Mouse (Mus musculus) intestine, postnatal 0 days (tissue): ENCODE results near the gene Cyp2g1. TPM values are rescaled to one million over a fixed set of nuclear protein-coding genes. Genes with fewer than 3 reads are reported as not detected.

Source experiments
- ATAC-seq: fragments of 200-750 bp; cut with Nextera tagmentation; 2 replicates; pipeline ENCODE4 v1.8.0; 2017; ENCODE audit warnings: mild to moderate bottlenecking, moderate TSS enrichment, moderate library complexity
- H3K27ac ChIP-seq: fragments of 300-500 bp; sonication (generic); 2 replicates; pipeline ENCODE4 v1.5.1; 2014; ENCODE audit warnings: mild to moderate bottlenecking, low read depth, low read length, moderate library complexity
- H3K27me3 ChIP-seq: fragments of 300-500 bp; sonication (generic); replicated peaks from 2 replicates; pipeline ENCODE4 v1.6.1; 2014; ENCODE audit warnings: low read length, mixed read lengths; ENCODE audit not compliant: control insufficient read depth, insufficient read depth
- H3K36me3 ChIP-seq: fragments of 300-500 bp; sonication (generic); 2 replicates; pipeline ENCODE4 v1.6.1; 2014; ENCODE audit warnings: mild to moderate bottlenecking, moderate library complexity; ENCODE audit not compliant: control insufficient read depth, insufficient read depth
- H3K4me1 ChIP-seq: fragments of 300-500 bp; sonication (generic); replicated peaks from 2 replicates; pipeline ENCODE4 v1.6.1; 2014; ENCODE audit warnings: antibody characterized with exemption, low read length, mixed read lengths; ENCODE audit not compliant: control insufficient read depth, insufficient read depth
- H3K4me2 ChIP-seq: fragments of 300-500 bp; sonication (generic); replicated peaks from 2 replicates; pipeline ENCODE4 v1.6.1; 2014; ENCODE audit warnings: low read depth, mild to moderate bottlenecking, moderate library complexity
- H3K4me3 ChIP-seq: fragments of 300-500 bp; sonication (generic); 2 replicates; pipeline ENCODE4 v1.5.1; 2014; ENCODE audit warnings: low read depth, low read length
- H3K9ac ChIP-seq: fragments of 300-500 bp; sonication (generic); 2 replicates; pipeline ENCODE4 v1.6.1; 2014; ENCODE audit warnings: mild to moderate bottlenecking, low read depth, low read length
- H3K9me3 ChIP-seq: fragments of 300-500 bp; sonication (generic); 2 replicates; pipeline ENCODE4 v1.6.1; 2016; ENCODE audit warnings: mixed run types; ENCODE audit not compliant: control insufficient read depth
- CTCF ChIP-seq: sonication (generic); IDR thresholded peaks from 2 replicates; pipeline ENCODE4 v1.5.1; 2016; ENCODE audit warnings: low read depth, mild to moderate bottlenecking, control low read depth, antibody characterized with exemption, moderate library complexity
- WGBS: fragments of 180-500 bp; shearing (Covaris S2); extraction: QIAGEN DNeasy Blood & Tissue Kit; methylation state at CpG from one replicate; pipeline ENCODE4 v1.1.7; 2014; 5-methylcytosine and 5-hydroxymethylcytosine counted together
- polyA plus RNA-seq: library from polyadenylated mRNA; unstranded; fragments of >200 nt; fragmentation: Nextera tagmentation; extraction: Ambion mirVana; gene quantifications from 2 replicates; pipeline ENCODE4 v1.2.1, GENCODE M21; 2015

Cyp2g1 gene
- not detected in 2 replicates for polyA plus RNA-seq

- no peak within 1 kb of the TSS for H3K4me3 ChIP-seq
- no peaks in the 10 kb centered on the region for H3K9me3 ChIP-seq
- ATAC-seq: no peak
- no peak within 1 kb of the TSS for H3K4me2 ChIP-seq
- 70% methylated on average over 2 of the region's 2 CpGs for WGBS
- H3K4me1 ChIP-seq: no peaks in the 10 kb centered on the region
- no peak for TF ChIP-seq CTCF
- H3K36me3 ChIP-seq: no peaks in the 10 kb centered on the region
- no peaks in the 10 kb centered on the region for H3K27me3 ChIP-seq
- no peak within 1 kb of the TSS for H3K27ac ChIP-seq
- no peak within 1 kb of the TSS for H3K9ac ChIP-seq
Measured at GRCm38 (mm10) chr7:26808592-26808991, at the start of gene Cyp2g1. Gene Cyp2g1, plus strand, starts transcription at chr7:26808892.

- TF ChIP-seq CTCF: peak; percentile 67
- H3K27me3 ChIP-seq: no peaks in the 10 kb centered on the region
- ATAC-seq: no peak
- H3K4me1 ChIP-seq: no peaks in the 10 kb centered on the region
- WGBS: 60% methylated on average over 1 of the region's 1 CpGs
- no peak overlapping the region for H3K27ac ChIP-seq
- H3K9ac ChIP-seq: no peak overlapping the region
- no peak overlapping the region for H3K4me2 ChIP-seq
- H3K4me3 ChIP-seq: no peak overlapping the region
- no peaks in the 10 kb centered on the region for H3K36me3 ChIP-seq
- H3K9me3 ChIP-seq: no peaks in the 10 kb centered on the region
Measured at GRCm38 (mm10) chr7:26767084-26767483, 41.6 kb upstream of the Cyp2g1 start.

GRCm38 (mm10) chr7:26769881-26770470 lies 38.7 kb upstream of the Cyp2g1 start:
- H3K9ac ChIP-seq: no peak overlapping the region
- 78% methylated on average over 9 of the region's 9 CpGs for WGBS
- H3K4me3 ChIP-seq: no peak overlapping the region
- no peak overlapping the region for H3K27ac ChIP-seq
- H3K36me3 ChIP-seq: no peaks in the 10 kb centered on the region
- no peaks in the 10 kb centered on the region for H3K9me3 ChIP-seq
- TF ChIP-seq CTCF: no peak
- no peaks in the 10 kb centered on the region for H3K27me3 ChIP-seq
- H3K4me1 ChIP-seq: no peaks in the 10 kb centered on the region
- ATAC-seq: no peak
- no peak overlapping the region for H3K4me2 ChIP-seq

- H3K4me3 ChIP-seq: no peak overlapping the region
- no peak overlapping the region for H3K27ac ChIP-seq
- no peaks in the 10 kb centered on the region for H3K27me3 ChIP-seq
- H3K9me3 ChIP-seq: no peaks in the 10 kb centered on the region
- no peak for TF ChIP-seq CTCF
- WGBS: 69% methylated on average over 3 of the region's 3 CpGs
- H3K36me3 ChIP-seq: no peaks in the 10 kb centered on the region
- no peaks in the 10 kb centered on the region for H3K4me1 ChIP-seq
- no peak overlapping the region for H3K9ac ChIP-seq
- no peak overlapping the region for H3K4me2 ChIP-seq
- ATAC-seq: no peak
Measured at GRCm38 (mm10) chr7:26772866-26773586, 35.7 kb upstream of the Cyp2g1 start.

- Histone ChIP-seq H3K4me1 (no peaks in the 10 kb centered on the region), H3K4me2 (no peak overlapping the region), H3K9ac (no peak overlapping the region), H3K9me3 (no peaks in the 10 kb centered on the region), H3K36me3 (no peaks in the 10 kb centered on the region), H3K27me3 (no peaks in the 10 kb centered on the region), H3K4me3 (no peak overlapping the region), H3K27ac (no peak overlapping the region)
- TF ChIP-seq CTCF: peak; percentile 77
- ATAC-seq: peak; percentile 52
- WGBS: 15% methylated on average over 6 of the region's 6 CpGs
Measured at GRCm38 (mm10) chr7:26775866-26776265, 32.8 kb upstream of the Cyp2g1 start.

- H3K9ac ChIP-seq: no peak overlapping the region
- H3K4me1 ChIP-seq: no peaks in the 10 kb centered on the region
- H3K27ac ChIP-seq: no peak overlapping the region
- no peak for ATAC-seq
- no peaks in the 10 kb centered on the region for H3K9me3 ChIP-seq
- TF ChIP-seq CTCF: peak; percentile 51
- H3K4me3 ChIP-seq: no peak overlapping the region
- H3K36me3 ChIP-seq: no peaks in the 10 kb centered on the region
- no peaks in the 10 kb centered on the region for H3K27me3 ChIP-seq
- 45% methylated on average over 2 of the region's 2 CpGs for WGBS
- H3K4me2 ChIP-seq: no peak overlapping the region
Measured at GRCm38 (mm10) chr7:26777806-26778205, 30.9 kb upstream of the Cyp2g1 start.
